Mouse (Mus musculus): Measurements from ENCODE around the gene Mroh3. TPM values are rescaled to one million over a fixed set of nuclear protein-coding genes. Genes with fewer than 3 reads are reported as not detected.

Mroh3 gene
- polyA plus RNA-seq, 1 experiment, result 0.11 TPM

- 76% methylated on average over 6 of the region's 6 CpGs for WGBS
These were observed 19.0 kb upstream of the Mroh3 start for GRCm38 (mm10) chr1:136231596-136231995.

GRCm38 (mm10) chr1:136230201-136230600 lies 17.6 kb upstream of the Mroh3 start:
- 85% methylated on average over 11 of the region's 11 CpGs for WGBS
- Histone ChIP-seq H3K36me3 (ENCODE audit: control insufficient read depth, insufficient read depth, low read length) (no peaks in the 10 kb centered on the region), H3K4me1 (replicated peaks; ENCODE audit: control insufficient read depth, insufficient read depth, low read length) (peaks cover 38% of the 10 kb centered on the region), H3K4me3 (ENCODE audit: control insufficient read depth, insufficient read depth, low read length) (no peak overlapping the region), H3K27me3 (ENCODE audit: control insufficient read depth, insufficient read depth, low read length) (no peaks in the 10 kb centered on the region; the same call in 1 of the 2 replicates), H3K27ac (ENCODE audit: control insufficient read depth, insufficient read depth, low read length) (no peak overlapping the region)
- no peak for DNase-seq
- TF ChIP-seq CTCF (IDR thresholded peaks at IDR 0.05; ENCODE audit: borderline replicate concordance, control insufficient read depth, extremely low read depth, insufficient read depth, low read length, poor library complexity) (no peak), POLR2A (IDR thresholded peaks at IDR 0.05; ENCODE audit: control insufficient read depth, extremely low read depth, insufficient read depth, low read length, poor library complexity) (no peak)

More at GRCm38 (mm10) chr1:136231596-136231995, 19.0 kb upstream of the Mroh3 start:
- Histone ChIP-seq H3K4me3 (ENCODE audit: control insufficient read depth, insufficient read depth, low read length) (no peak overlapping the region), H3K36me3 (ENCODE audit: control insufficient read depth, insufficient read depth, low read length) (no peaks in the 10 kb centered on the region), H3K4me1 (replicated peaks; ENCODE audit: control insufficient read depth, insufficient read depth, low read length) (peaks cover 38% of the 10 kb centered on the region), H3K27ac (ENCODE audit: control insufficient read depth, insufficient read depth, low read length) (no peak overlapping the region), H3K27me3 (ENCODE audit: control insufficient read depth, insufficient read depth, low read length) (no peaks in the 10 kb centered on the region; the same call in 1 of the 2 replicates)
- no peak for DNase-seq
- TF ChIP-seq CTCF (IDR thresholded peaks at IDR 0.05; ENCODE audit: borderline replicate concordance, control insufficient read depth, extremely low read depth, insufficient read depth, low read length, poor library complexity), result no peak
- no peak for TF ChIP-seq POLR2A (IDR thresholded peaks at IDR 0.05; ENCODE audit: control insufficient read depth, extremely low read depth, insufficient read depth, low read length, poor library complexity)

GRCm38 (mm10) chr1:136229040-136229373 lies 16.4 kb upstream of the Mroh3 start:
- Histone ChIP-seq H3K27ac (ENCODE audit: control insufficient read depth, insufficient read depth, low read length) (no peak overlapping the region), H3K36me3 (ENCODE audit: control insufficient read depth, insufficient read depth, low read length) (no peaks in the 10 kb centered on the region), H3K4me3 (ENCODE audit: control insufficient read depth, insufficient read depth, low read length) (no peak overlapping the region), H3K27me3 (ENCODE audit: control insufficient read depth, insufficient read depth, low read length) (no peaks in the 10 kb centered on the region; the same call in 1 of the 2 replicates), H3K4me1 (replicated peaks; ENCODE audit: control insufficient read depth, insufficient read depth, low read length) (peaks cover 31% of the 10 kb centered on the region)
- no peak for DNase-seq
- no peak for TF ChIP-seq CTCF (IDR thresholded peaks at IDR 0.05; ENCODE audit: borderline replicate concordance, control insufficient read depth, extremely low read depth, insufficient read depth, low read length, poor library complexity)
- TF ChIP-seq POLR2A (IDR thresholded peaks at IDR 0.05; ENCODE audit: control insufficient read depth, extremely low read depth, insufficient read depth, low read length, poor library complexity), result no peak
- WGBS, result 93% methylated on average over 6 of the region's 6 CpGs

GRCm38 (mm10) chr1:136228328-136229039 lies 15.9 kb upstream of the Mroh3 start:
- Histone ChIP-seq H3K27me3 (ENCODE audit: control insufficient read depth, insufficient read depth, low read length) (no peaks in the 10 kb centered on the region; the same call in 1 of the 2 replicates), H3K36me3 (ENCODE audit: control insufficient read depth, insufficient read depth, low read length) (no peaks in the 10 kb centered on the region), H3K27ac (ENCODE audit: control insufficient read depth, insufficient read depth, low read length) (no peak overlapping the region), H3K4me1 (replicated peaks; ENCODE audit: control insufficient read depth, insufficient read depth, low read length) (peaks cover 31% of the 10 kb centered on the region), H3K4me3 (ENCODE audit: control insufficient read depth, insufficient read depth, low read length) (no peak overlapping the region)
- 42% methylated on average over 13 of the region's 13 CpGs for WGBS
- TF ChIP-seq POLR2A (IDR thresholded peaks at IDR 0.05; ENCODE audit: control insufficient read depth, extremely low read depth, insufficient read depth, low read length, poor library complexity) (no peak), CTCF (IDR thresholded peaks at IDR 0.05; ENCODE audit: borderline replicate concordance, control insufficient read depth, extremely low read depth, insufficient read depth, low read length, poor library complexity) (no peak)
- DNase-seq, result no peak

GRCm38 (mm10) chr1:136227870-136228269 lies 15.2 kb upstream of the Mroh3 start:
- Histone ChIP-seq H3K4me1 (replicated peaks; ENCODE audit: control insufficient read depth, insufficient read depth, low read length) (peaks cover 27% of the 10 kb centered on the region), H3K4me3 (ENCODE audit: control insufficient read depth, insufficient read depth, low read length) (no peak overlapping the region), H3K27me3 (ENCODE audit: control insufficient read depth, insufficient read depth, low read length) (no peaks in the 10 kb centered on the region; the same call in 1 of the 2 replicates), H3K27ac (ENCODE audit: control insufficient read depth, insufficient read depth, low read length) (no peak overlapping the region), H3K36me3 (ENCODE audit: control insufficient read depth, insufficient read depth, low read length) (no peaks in the 10 kb centered on the region)
- DNase-seq, result no peak
- WGBS, result 87% methylated on average over 4 of the region's 4 CpGs
- TF ChIP-seq POLR2A (IDR thresholded peaks at IDR 0.05; ENCODE audit: control insufficient read depth, extremely low read depth, insufficient read depth, low read length, poor library complexity) (no peak), CTCF (IDR thresholded peaks at IDR 0.05; ENCODE audit: borderline replicate concordance, control insufficient read depth, extremely low read depth, insufficient read depth, low read length, poor library complexity) (no peak)

DNA sequence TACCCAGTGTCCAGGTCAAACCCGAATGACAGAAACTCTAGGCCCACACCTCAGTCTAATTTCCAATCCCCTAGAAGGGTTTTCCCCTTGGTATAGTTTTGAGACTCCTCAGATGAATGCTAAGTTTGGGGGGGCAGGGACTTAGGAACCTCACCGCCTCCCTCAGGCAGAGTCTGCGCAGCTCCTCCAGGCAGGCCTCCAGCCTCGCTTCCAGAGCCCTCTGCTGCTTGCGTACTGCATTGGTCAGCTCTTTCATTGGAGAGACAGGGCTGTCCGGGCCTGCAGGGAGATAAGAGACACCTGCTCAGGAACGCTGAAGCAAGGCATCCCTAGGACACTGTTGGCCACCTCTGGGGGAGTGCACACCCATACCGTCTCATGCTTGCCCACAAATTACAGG lies 14.0 kb upstream of the Mroh3 start:
- 95% methylated on average over 8 of the region's 8 CpGs for WGBS
- TF ChIP-seq CTCF (IDR thresholded peaks at IDR 0.05; ENCODE audit: borderline replicate concordance, control insufficient read depth, extremely low read depth, insufficient read depth, low read length, poor library complexity) (no peak), POLR2A (IDR thresholded peaks at IDR 0.05; ENCODE audit: control insufficient read depth, extremely low read depth, insufficient read depth, low read length, poor library complexity) (no peak)
- Histone ChIP-seq H3K27me3 (ENCODE audit: control insufficient read depth, insufficient read depth, low read length) (no peaks in the 10 kb centered on the region), H3K36me3 (ENCODE audit: control insufficient read depth, insufficient read depth, low read length) (no peaks in the 10 kb centered on the region), H3K4me3 (ENCODE audit: control insufficient read depth, insufficient read depth, low read length) (no peak overlapping the region), H3K4me1 (replicated peaks; ENCODE audit: control insufficient read depth, insufficient read depth, low read length) (peaks cover 20% of the 10 kb centered on the region), H3K27ac (ENCODE audit: control insufficient read depth, insufficient read depth, low read length) (no peak overlapping the region)
- no peak for DNase-seq

Data from thymus, adult 2 months (tissue).